Mouse (Mus musculus) urinary bladder, adult 18-20 months (tissue): ENCODE results near the gene Ints13.

Experiments
- DNase-seq, 2 experiments: peaks; one replicate each; pipeline ENCODE4 v3.0.0; 2022; ENCODE audit warnings: low spot score in 2 of 2, mixed read lengths in 2 of 2

Gene Ints13

DNA sequence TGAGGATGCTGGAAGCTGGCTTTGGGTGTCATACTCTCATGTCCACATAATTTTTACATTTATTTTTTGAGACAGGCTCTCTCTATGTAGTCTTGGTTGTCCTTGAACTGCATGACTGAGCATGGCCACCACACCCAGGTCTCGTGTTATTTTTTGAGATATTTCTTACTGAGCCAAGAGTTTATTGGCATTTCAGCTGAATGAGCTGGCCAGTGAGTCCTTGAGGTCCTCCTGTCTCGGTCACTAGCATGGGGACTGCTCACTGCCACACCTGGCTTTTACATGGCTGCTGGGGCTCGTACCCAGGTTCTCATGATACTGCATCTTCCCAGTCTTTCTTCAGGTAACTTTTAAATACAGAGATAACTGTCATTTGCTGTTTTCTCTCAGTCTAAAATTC is 37.2 kb downstream of the Ints13 start:
- no peak for DNase-seq

DNA sequence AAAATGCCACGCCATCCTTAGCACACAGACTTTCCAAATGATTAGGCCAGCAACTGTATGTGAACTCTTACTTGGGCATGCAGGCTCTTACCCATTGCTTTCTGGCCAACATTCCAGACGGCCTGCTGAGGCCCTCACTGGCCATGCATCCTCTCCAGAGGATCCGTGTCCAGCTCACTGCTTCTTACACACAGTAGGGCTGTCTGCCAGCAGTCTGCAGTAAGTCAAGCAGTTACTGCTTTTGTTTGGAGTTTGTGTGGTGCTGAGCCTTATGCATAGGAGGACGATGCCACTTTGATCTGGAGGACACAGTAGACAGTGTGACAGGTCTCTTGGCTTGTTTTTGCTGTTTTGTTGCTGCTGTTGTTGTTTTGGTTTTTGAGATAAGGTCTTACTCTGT is 39.0 kb downstream of the Ints13 start:
- DNase-seq: no peak

GRCm38 (mm10) chr6:146538071-146538470 is 39.6 kb downstream of the Ints13 start:
- no peak for DNase-seq

DNA sequence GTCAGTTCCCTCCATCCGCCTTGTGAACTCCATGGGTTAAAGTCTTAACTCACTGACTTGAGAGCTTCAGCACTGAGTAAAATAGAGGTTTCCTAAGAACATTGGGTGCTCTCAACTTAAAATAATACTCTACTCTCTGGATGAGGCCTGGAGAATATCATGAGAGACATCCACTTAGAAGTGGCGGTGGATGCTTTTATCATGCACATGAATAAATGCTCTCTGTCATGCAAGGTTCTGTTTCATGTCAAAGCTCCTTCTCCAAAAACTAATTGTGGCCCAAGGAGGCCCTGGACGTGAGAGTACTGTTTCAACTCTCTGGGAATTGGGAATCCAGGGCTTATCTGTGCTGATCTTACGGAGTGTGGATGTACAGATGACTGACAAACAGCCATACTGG is 40.5 kb downstream of the Ints13 start:
- no peak for DNase-seq

GRCm38 (mm10) chr6:146535501-146535900 is 42.1 kb downstream of the Ints13 start:
- no peak for DNase-seq

DNA sequence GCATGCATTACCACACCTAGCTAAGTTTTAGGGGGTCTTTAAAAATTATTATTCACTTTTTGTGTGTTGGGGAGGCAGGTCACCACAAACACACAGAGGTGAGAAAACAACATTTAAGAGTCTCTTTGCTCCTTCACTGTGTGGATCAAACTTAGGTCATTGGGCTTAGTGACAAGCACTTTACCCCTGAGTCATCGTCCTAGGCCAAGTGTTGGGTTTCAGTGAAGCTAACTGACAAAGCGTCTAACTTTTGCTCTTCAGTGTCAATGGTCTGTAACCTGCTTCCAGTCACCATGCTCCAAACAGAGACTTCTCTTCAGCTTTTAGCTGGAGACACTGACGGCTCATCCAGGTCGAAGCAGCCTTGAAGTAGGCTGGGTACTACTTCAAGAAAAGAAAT is 44.5 kb downstream of the Ints13 start:
- no peak for DNase-seq

DNA sequence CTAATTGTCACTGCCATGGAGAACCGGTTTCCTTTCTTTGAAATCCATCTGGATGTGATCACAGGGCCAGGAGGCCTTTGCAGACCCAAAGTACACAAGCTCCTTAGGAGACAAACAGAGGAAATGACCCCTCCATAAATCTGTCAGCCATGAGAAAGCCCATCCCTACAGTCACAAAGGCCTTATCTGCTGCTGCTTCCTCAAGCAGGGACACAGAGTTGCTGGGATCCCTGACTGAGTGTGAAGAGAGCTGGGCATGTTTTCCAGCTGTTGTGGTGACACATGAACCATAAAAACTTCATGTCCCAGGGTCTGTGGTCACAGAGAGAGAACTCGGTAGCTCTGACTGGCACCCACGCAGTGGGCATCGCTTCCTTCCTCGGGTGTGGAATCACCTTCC is 46.9 kb downstream of the Ints13 start:
- DNase-seq: no peak

GRCm38 (mm10) chr6:146530363-146530762 is 47.3 kb downstream of the Ints13 start:
- DNase-seq: no peak

DNA sequence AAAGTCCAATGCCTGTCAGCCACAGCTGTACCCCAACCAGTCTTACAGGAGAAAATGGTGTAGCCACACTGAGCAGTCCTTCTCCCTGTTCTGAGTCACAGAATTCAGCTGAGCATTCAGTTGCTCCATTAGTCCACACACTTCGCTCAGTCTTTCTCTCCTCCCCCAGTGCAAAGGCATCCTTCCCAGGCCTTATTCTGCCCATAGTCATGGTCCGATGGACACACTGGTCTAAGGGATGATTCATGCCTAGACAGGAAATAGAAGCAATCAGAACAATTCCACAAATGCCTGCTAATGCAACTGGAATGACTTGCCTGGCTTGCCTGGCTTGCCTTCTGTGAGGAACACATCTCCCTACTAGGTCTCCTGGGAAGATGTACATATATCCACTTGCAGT is 50.1 kb downstream of the Ints13 start:
- no peak for DNase-seq

DNA sequence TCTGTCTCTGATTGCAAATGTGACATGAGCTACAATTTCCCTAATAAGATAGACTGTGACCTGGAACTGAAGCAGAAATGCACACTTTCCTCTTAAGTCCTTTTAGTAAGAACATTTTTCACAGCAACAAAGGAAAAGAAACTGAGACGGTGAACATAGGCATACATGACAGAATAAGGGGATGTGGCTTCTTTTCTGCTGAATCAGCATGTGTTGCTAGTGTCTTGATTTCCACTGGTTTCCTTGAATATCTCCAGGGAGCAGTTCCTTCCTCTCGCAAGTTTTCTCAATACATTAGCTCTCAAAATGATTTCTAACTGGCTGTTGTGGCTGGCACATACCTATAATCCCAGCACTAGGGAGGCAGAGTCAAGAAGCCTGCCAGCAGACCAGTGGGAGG is 52.1 kb downstream of the Ints13 start:
- no peak for DNase-seq

DNA sequence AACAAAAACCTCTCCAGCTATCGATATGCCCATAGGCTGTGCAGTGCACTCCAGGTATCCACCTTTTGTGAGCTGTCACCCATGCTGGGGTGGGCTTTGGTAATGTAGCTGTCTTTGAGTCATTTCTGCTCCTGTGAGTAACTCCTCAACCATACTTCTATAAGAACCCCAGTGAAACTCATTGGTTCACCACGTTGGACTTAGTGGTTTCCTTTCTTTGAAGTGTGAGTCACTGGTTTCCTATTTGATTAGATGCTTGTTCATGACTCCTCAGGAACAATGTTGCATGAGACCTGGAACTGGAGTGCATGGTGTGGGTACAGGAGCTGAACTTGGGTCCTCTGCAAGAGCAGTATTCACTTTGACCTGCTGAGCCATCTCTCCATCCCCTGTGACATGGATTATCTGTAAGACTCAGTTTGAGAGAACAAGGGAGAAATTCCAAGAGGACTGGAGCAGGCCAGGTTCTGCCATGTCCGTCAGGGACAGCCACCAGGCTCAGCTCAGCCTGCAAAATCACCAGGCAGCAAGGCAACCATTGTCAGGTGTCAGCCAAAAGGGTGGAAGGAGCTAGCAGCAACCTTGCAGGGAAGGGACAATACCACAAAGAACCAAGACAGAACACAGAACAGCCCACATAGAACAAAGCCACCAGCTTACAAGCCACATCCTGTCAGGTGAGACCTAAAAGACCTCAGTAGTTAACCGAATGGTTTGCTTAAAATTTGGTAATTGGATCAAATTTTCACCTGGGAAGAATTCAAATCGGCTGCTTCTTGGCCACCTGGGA is 56.0 kb downstream of the Ints13 start:
- DNase-seq: no peak

- DNase-seq: no peak
These were observed 58.6 kb downstream of the Ints13 start for GRCm38 (mm10) chr6:146519019-146519418.

DNA sequence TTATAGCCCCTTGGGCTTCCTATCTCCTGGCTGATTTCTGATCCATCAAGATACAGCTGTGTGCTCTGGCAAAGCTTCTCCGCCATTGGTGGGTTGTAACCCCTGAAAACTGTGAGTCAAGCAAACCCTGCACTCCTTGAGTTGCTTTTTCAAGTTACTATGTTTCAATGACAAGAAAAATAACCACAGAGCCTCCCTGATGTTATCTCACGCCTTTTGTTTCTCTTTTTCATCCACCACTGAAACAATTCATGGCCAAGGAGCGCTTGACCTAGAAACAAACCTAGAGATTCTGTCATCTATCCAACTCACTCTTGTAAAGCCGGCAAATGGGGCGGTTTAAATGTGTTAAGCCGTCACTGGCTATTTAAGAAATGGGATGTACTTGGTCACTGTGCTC is 61.7 kb downstream of the Ints13 start:
- DNase-seq: no peak

DNA sequence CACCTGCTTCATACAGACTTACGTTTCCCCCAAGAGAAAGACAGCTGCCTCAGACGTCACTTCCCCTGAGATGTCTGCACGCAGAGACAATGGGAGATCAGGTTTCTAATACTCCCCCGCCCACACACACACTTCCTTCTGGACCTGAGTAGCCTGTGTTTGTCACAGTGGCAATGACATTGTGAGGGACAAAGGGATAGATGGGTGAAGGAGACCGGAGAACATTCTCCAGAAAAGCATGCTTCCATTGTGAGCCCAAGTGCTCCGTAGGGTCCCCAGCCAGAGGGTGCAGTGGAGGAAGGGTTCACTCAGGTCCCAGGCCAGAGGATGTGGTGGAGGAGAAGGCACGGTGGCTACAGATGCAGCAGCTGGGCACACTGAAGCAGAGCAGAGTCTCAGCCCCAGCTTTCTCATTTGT is 63.1 kb downstream of the Ints13 start:
- DNase-seq: no peak

DNA sequence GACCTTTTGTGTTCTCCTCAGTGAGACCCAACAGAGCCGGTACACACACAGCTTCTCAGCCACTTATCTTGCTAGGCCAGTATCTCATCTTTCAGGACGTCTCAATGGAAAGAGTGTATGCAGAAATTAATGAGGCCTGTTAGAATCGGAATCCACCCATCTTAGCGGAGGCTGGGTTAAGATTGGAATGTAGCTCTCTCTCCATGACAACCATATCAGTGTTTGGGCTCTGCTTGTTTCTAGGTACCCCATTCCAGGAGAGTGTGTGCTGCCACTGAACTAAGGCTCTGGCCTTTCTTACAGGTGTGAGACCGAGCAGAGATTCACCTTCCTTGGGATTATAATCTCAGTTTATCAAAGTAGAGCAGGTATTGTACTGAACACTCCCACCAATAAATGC is 63.7 kb downstream of the Ints13 start:
- no peak for DNase-seq

GRCm38 (mm10) chr6:146513384-146513783 is 64.3 kb downstream of the Ints13 start:
- no peak for DNase-seq

- no peak for DNase-seq
These were observed 66.1 kb downstream of the Ints13 start for GRCm38 (mm10) chr6:146511511-146511910.

DNA sequence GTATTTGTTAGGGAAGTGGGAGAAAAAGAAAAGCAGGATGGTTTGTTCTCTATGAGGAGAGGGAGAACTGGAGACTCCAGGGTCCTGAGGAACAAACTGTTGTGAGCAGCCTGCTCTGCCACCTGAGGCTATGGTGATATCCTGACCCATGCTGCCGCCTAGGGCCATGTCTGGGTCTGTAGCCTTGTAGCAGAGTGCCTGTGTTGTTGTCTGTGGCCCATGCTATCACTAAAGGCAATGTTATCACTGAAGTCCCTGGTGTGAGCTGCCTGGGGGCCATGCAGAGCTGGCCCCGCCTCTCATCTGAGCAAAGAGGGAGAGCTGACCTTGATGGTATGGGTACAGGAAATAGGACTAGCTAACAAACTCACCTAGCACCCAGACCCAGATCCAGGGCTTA is 67.7 kb downstream of the Ints13 start:
- no peak for DNase-seq

DNA sequence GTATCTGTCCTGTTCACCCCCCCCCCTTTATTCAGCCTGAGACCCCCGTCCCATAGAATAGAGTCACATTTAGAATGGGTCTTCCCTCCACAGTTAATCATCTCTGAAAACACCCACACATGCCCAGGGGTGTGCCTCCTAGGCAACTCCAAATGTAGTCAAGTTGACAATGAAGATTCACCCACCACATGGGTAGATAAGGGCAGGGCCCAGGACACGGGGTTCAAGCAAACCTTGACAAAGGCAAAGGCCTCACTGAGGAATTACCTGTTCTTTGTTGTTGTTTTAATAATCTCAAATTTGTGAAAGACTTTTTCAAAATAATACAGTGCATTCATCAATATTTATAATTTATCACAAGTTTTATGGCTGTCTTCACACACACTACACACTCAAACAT is 73.2 kb downstream of the Ints13 start:
- DNase-seq: no peak

DNA sequence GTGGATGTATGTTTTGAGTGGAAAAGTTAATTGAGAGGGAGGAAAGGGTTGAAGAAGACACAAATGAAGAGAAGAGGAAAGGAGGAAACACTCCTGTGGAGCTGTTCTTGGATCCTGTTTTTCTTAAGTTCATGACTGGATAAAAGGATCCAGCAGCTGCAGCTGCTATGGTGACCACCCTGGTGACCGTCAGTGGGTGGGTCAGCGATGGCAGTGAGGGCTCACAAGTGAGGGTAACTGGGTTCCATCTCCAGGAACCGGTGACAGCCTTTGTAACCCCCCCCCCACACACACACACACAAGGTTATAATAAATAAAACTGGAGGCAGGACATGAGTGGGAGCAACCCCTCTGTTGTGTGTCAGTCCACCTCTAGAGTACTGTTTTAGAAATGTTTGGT is 74.8 kb downstream of the Ints13 start:
- DNase-seq: no peak

DNA sequence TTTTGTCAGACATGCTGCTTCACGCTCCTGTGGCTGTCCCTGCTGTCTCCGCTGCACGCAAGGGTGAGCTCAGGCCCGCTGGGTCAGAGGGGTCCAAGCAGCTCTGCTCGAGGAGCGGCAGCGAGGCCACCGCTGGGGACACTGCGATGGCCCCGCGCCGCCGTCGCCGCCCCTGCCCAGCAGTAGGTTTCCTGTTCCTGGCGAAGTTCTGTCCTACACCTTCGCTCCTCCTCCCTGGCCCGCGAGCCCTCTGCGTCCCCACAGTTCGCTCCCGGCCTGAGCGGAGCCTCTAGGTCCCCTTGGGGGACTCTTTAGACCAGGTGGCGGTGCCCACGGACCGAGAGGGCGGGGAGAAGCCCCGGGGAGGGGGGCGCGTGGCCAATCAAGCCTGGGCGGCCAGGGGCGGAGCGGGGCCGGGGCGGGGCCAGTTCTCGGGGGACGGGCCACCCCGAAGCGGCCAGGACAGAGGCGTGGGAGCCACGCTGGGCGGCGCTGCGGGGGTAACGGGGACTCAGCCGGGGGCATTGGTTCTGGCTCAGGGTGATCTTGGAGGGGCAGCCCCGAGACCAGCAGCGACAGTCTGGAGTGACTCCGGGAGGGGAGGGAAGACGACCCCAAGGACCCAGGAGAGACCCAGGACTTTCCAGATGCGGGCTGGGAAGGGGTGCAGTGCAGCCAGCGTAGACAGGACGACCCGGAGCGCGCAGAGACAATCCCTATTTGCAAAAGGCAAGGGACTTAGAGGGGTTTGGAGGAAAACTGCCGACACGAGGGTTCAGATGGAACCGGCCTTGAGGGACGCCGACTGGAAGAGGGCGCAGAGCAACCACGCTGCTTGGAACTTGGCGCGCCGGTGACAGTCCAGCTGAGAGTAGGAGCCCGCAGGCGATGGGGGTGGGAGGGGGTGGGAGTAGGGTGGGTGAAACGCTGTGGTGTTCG is 75.5 kb downstream of the Ints13 start, which contains the start of gene Itpr2:
Gene Itpr2, minus strand, starts transcription at position 358 of the 939 bp plus-strand sequence.
- DNase-seq: peak; percentile 87 to 88

GRCm38 (mm10) chr6:146501316-146501865 is 76.2 kb downstream of the Ints13 start:
- DNase-seq: peak in 1 of 2 experiments; percentile 22
